Mouse (Mus musculus): ENCODE measurements at regions not wholly inside any gene's neighbourhood (a gene's known extent, or its start where the extent isn't known, plus 50 kb on each side); places are given as distances from the start of the nearest gene placed in this dataset.

DNA sequence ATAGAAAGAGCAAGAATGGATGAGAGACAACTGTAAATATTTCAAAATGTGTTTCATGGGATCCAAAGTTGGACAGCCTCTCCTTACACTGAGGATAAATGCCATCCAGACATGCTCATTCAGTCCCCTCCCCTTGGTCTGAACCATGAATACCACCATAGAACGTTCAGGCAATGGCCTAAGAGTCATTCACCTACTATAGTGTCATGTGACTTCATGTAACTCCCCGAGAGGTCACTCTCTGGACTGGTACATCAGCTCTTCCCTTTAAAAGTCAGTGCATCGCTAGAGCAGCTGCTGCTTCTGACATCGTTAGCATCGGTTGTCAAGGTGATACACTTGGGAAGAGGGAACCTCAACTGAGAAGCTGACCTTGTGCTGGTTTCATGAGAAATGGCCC is 260.2 kb upstream of the Fn1 start:
- TF ChIP-seq CTCF (IDR thresholded peaks at IDR 0.05; ENCODE audit: insufficient read depth, low read length) (no peak), POLR2A (IDR thresholded peaks at IDR 0.05; ENCODE audit: borderline replicate concordance, extremely low read depth, low read depth, low read length) (no peak)

Data from lung, adult 2 months (tissue).